Mouse (Mus musculus): ENCODE measurements at regions not wholly inside any gene's neighbourhood (a gene's known extent, or its start where the extent isn't known, plus 50 kb on each side); places are given as distances from the start of the nearest gene placed in this dataset.
A peak's percentile ranks its signal among the peaks of the same experiment; 100 is the strongest.

- whole genome bisulfite sequencing = 83% methylated on average over 1 of the region's 1 CpGs
Measured at GRCm38 (mm10) chr15:67732988-67733387, 1232.3 kb upstream of the Lrrc6 start.

GRCm38 (mm10) chr15:67729492-67729891, 1228.8 kb upstream of the Lrrc6 start:
- Histone ChIP-seq H3K27me3 (ENCODE audit: control insufficient read depth, insufficient read depth, low read length) (no peaks in the 10 kb centered on the region), H3K27ac (ENCODE audit: insufficient read depth, low read length) (no peak overlapping the region), H3K4me3 (replicated peaks; ENCODE audit: insufficient read depth, low read depth, low read length) (no peak overlapping the region), H3K4me1 (ENCODE audit: control insufficient read depth, insufficient read depth, low read length) (no peaks in the 10 kb centered on the region)
- DNase-seq = no peak
- TF ChIP-seq POLR2A (IDR thresholded peaks at IDR 0.05; ENCODE audit: borderline replicate concordance, insufficient read depth, low read length) = no peak
- TF ChIP-seq CTCF (IDR thresholded peaks at IDR 0.05; ENCODE audit: borderline replicate concordance, insufficient read depth, low read depth, low read length) = no peak
- 63% methylated on average over 8 of the region's 8 CpGs for WGBS

More at GRCm38 (mm10) chr15:67732988-67733387, 1232.3 kb upstream of the Lrrc6 start:
- no peaks in the 10 kb centered on the region for H3K4me1 ChIP-seq (ENCODE audit: control insufficient read depth, insufficient read depth, low read length)
- H3K27me3 ChIP-seq (ENCODE audit: control insufficient read depth, insufficient read depth, low read length) = no peaks in the 10 kb centered on the region
- TF ChIP-seq CTCF (IDR thresholded peaks at IDR 0.05; ENCODE audit: borderline replicate concordance, insufficient read depth, low read depth, low read length) (no peak), POLR2A (IDR thresholded peaks at IDR 0.05; ENCODE audit: borderline replicate concordance, insufficient read depth, low read length) (no peak)
- no peak for DNase-seq
- H3K4me3 ChIP-seq (replicated peaks; ENCODE audit: insufficient read depth, low read depth, low read length) = no peak overlapping the region
- no peak overlapping the region for H3K27ac ChIP-seq (ENCODE audit: insufficient read depth, low read length)

- DNase-seq = no peak
- TF ChIP-seq POLR2A (IDR thresholded peaks at IDR 0.05; ENCODE audit: borderline replicate concordance, insufficient read depth, low read length) (no peak), CTCF (IDR thresholded peaks at IDR 0.05; ENCODE audit: borderline replicate concordance, insufficient read depth, low read depth, low read length) (no peak)
- Histone ChIP-seq H3K27ac (ENCODE audit: insufficient read depth, low read length) (no peak overlapping the region), H3K4me1 (ENCODE audit: control insufficient read depth, insufficient read depth, low read length) (no peaks in the 10 kb centered on the region), H3K4me3 (replicated peaks; ENCODE audit: insufficient read depth, low read depth, low read length) (no peak overlapping the region), H3K27me3 (ENCODE audit: control insufficient read depth, insufficient read depth, low read length) (no peaks in the 10 kb centered on the region)
- WGBS = 82% methylated on average over 5 of the region's 5 CpGs
Measured at GRCm38 (mm10) chr15:67725239-67725638, 1224.5 kb upstream of the Lrrc6 start.

- 65% methylated on average over 3 of the region's 3 CpGs for WGBS
Measured at GRCm38 (mm10) chr15:67714203-67714602, 1213.5 kb upstream of the Lrrc6 start.

GRCm38 (mm10) chr15:67686140-67686539, 1185.4 kb upstream of the Lrrc6 start:
- 57% methylated on average over 1 of the region's 1 CpGs for WGBS
- Histone ChIP-seq H3K4me1 (ENCODE audit: control insufficient read depth, insufficient read depth, low read length) (no peaks in the 10 kb centered on the region), H3K27ac (ENCODE audit: insufficient read depth, low read length) (no peak overlapping the region), H3K4me3 (replicated peaks; ENCODE audit: insufficient read depth, low read depth, low read length) (no peak overlapping the region), H3K27me3 (ENCODE audit: control insufficient read depth, insufficient read depth, low read length) (no peaks in the 10 kb centered on the region)
- no peak for TF ChIP-seq CTCF (IDR thresholded peaks at IDR 0.05; ENCODE audit: borderline replicate concordance, insufficient read depth, low read depth, low read length)
- TF ChIP-seq POLR2A (IDR thresholded peaks at IDR 0.05; ENCODE audit: borderline replicate concordance, insufficient read depth, low read length) = no peak
- DNase-seq = no peak

More at GRCm38 (mm10) chr15:67714203-67714602, 1213.5 kb upstream of the Lrrc6 start:
- Histone ChIP-seq H3K27me3 (ENCODE audit: control insufficient read depth, insufficient read depth, low read length) (no peaks in the 10 kb centered on the region), H3K27ac (ENCODE audit: insufficient read depth, low read length) (no peak overlapping the region), H3K4me1 (ENCODE audit: control insufficient read depth, insufficient read depth, low read length) (no peaks in the 10 kb centered on the region), H3K4me3 (replicated peaks; ENCODE audit: insufficient read depth, low read depth, low read length) (no peak overlapping the region)
- TF ChIP-seq CTCF (IDR thresholded peaks at IDR 0.05; ENCODE audit: borderline replicate concordance, insufficient read depth, low read depth, low read length) (no peak), POLR2A (IDR thresholded peaks at IDR 0.05; ENCODE audit: borderline replicate concordance, insufficient read depth, low read length) (no peak)
- DNase-seq = no peak

- Histone ChIP-seq H3K27me3 (ENCODE audit: control insufficient read depth, insufficient read depth, low read length) (no peaks in the 10 kb centered on the region), H3K4me1 (ENCODE audit: control insufficient read depth, insufficient read depth, low read length) (no peaks in the 10 kb centered on the region), H3K27ac (ENCODE audit: insufficient read depth, low read length) (no peak overlapping the region), H3K4me3 (replicated peaks; ENCODE audit: insufficient read depth, low read depth, low read length) (no peak overlapping the region)
- WGBS = 92% methylated on average over 2 of the region's 2 CpGs
- TF ChIP-seq POLR2A (IDR thresholded peaks at IDR 0.05; ENCODE audit: borderline replicate concordance, insufficient read depth, low read length) (no peak), CTCF (IDR thresholded peaks at IDR 0.05; ENCODE audit: borderline replicate concordance, insufficient read depth, low read depth, low read length) (no peak)
- DNase-seq = no peak
Measured at GRCm38 (mm10) chr15:67673276-67673675, 1172.6 kb upstream of the Lrrc6 start.

GRCm38 (mm10) chr15:67636155-67636554, 1135.4 kb upstream of the Lrrc6 start:
- Histone ChIP-seq H3K4me1 (ENCODE audit: control insufficient read depth, insufficient read depth, low read length) (no peaks in the 10 kb centered on the region), H3K27ac (ENCODE audit: insufficient read depth, low read length) (no peak overlapping the region), H3K27me3 (ENCODE audit: control insufficient read depth, insufficient read depth, low read length) (no peaks in the 10 kb centered on the region), H3K4me3 (replicated peaks; ENCODE audit: insufficient read depth, low read depth, low read length) (no peak overlapping the region)
- TF ChIP-seq CTCF (IDR thresholded peaks at IDR 0.05; ENCODE audit: borderline replicate concordance, insufficient read depth, low read depth, low read length) = no peak
- no peak for TF ChIP-seq POLR2A (IDR thresholded peaks at IDR 0.05; ENCODE audit: borderline replicate concordance, insufficient read depth, low read length)
- WGBS = 5% methylated on average over 1 of the region's 1 CpGs
- peak; percentile 6 to 53 for DNase-seq

- no peak for DNase-seq
- TF ChIP-seq POLR2A (IDR thresholded peaks at IDR 0.05; ENCODE audit: borderline replicate concordance, insufficient read depth, low read length) = no peak
- TF ChIP-seq CTCF (IDR thresholded peaks at IDR 0.05; ENCODE audit: borderline replicate concordance, insufficient read depth, low read depth, low read length) = no peak
- Histone ChIP-seq H3K4me1 (ENCODE audit: control insufficient read depth, insufficient read depth, low read length) (no peaks in the 10 kb centered on the region), H3K27me3 (ENCODE audit: control insufficient read depth, insufficient read depth, low read length) (no peaks in the 10 kb centered on the region), H3K27ac (ENCODE audit: insufficient read depth, low read length) (no peak overlapping the region), H3K4me3 (replicated peaks; ENCODE audit: insufficient read depth, low read depth, low read length) (no peak overlapping the region)
- 89% methylated on average over 3 of the region's 3 CpGs for WGBS
Measured at GRCm38 (mm10) chr15:67626704-67627287, 1126.1 kb upstream of the Lrrc6 start.
